ENCODE assay signal across 26 mouse cellular contexts in the genomic region with DNA sequence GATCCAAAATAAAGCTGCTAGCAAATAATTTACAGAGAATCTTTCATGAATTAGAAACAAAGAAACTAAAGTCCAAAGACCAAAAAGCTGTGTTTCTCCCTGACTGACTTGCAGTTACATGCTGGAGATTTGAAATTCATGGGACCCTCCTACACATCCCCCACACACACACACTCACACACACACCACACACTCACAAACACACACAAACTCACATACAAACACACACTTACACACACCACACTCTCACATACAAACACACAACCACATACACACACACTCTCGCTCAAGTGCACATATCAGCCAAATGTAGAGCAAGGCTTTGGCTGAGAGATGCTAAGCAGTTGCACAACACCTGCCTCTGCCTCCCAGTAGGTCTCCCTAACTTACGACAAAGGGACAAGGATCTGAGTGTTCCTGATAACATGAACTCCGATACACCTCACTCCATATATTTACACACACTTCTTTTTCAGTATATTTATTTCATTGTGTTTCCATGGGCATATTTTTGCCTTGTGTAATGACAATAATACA. TPM values are rescaled to one million over a fixed set of nuclear protein-coding genes. Genes with fewer than 3 reads are reported as not detected.
DNase-seq lines count a peak whose midpoint lies in the region; ATAC-seq and TF ChIP-seq lines count a peak whose summit lies in the region.
"Had no signal": no experiment of that assay in that cellular context is flagged by ENCODE, and none has a peak within 500 bp of the region (broad histone marks: within the 10 kb centered on the region; RNA-seq: fewer than 3 reads in every experiment).

No protein-coding gene starts in this region.

- no peak for TF ChIP-seq CTCF in liver, postnatal 0 days (IDR thresholded peaks at IDR 0.05; ENCODE audit: low read depth)

- no peaks in the 10 kb centered on the region for H3K36me3 ChIP-seq in liver, postnatal 0 days (replicated peaks; ENCODE audit: insufficient read depth, low read length)
- no peaks in the 10 kb centered on the region for H3K36me3 ChIP-seq in liver, embryonic 12.5 days
- H3K36me3 ChIP-seq: embryonic facial prominence, embryonic 12.5 days; embryonic facial prominence, embryonic 15.5 days; heart, embryonic 10.5 days; heart, embryonic 13.5 days had no signal

- peak overlapping the region; percentile 64 for H3K27ac ChIP-seq in liver, postnatal 0 days (ENCODE audit: low read depth)
- H3K27ac ChIP-seq in liver, embryonic 12.5 days = no peak overlapping the region
- H3K27ac ChIP-seq: embryonic facial prominence, embryonic 12.5 days; embryonic facial prominence, embryonic 15.5 days; heart, adult 2 months; heart, embryonic 10.5 days; heart, embryonic 13.5 days; hindbrain, embryonic 14.5 days had no signal

- no peak overlapping the region for H3K4me3 ChIP-seq in liver, postnatal 0 days (ENCODE audit: low read depth, low read length)
- no peak overlapping the region for H3K4me3 ChIP-seq in liver, embryonic 12.5 days
- H3K4me3 ChIP-seq: embryonic facial prominence, embryonic 12.5 days; embryonic facial prominence, embryonic 15.5 days; heart, adult 2 months; heart, embryonic 10.5 days; heart, embryonic 13.5 days had no signal

- H3K27me3 ChIP-seq in liver, postnatal 0 days (ENCODE audit: insufficient read depth, low read length) = no peaks in the 10 kb centered on the region
- no peaks in the 10 kb centered on the region for H3K27me3 ChIP-seq in liver, embryonic 12.5 days (replicated peaks)
- H3K27me3 ChIP-seq: embryonic facial prominence, embryonic 12.5 days; embryonic facial prominence, embryonic 15.5 days had no signal

- H3K9ac ChIP-seq in liver, postnatal 0 days (replicated peaks) = no peak overlapping the region
- no peak overlapping the region for H3K9ac ChIP-seq in liver, embryonic 12.5 days
- H3K9ac ChIP-seq: embryonic facial prominence, embryonic 12.5 days; embryonic facial prominence, embryonic 15.5 days; forebrain, postnatal 0 days; heart, embryonic 13.5 days; hindbrain, embryonic 14.5 days had no signal

- TF ChIP-seq EP300 in liver, postnatal 0 days (IDR thresholded peaks at IDR 0.05; ENCODE audit: low read depth) = no peak

- ATAC-seq in liver, postnatal 0 days = peak; percentile 29
- no peak for ATAC-seq in liver, embryonic 12.5 days
- ATAC-seq: CD4-positive, CD25-positive, alpha-beta regulatory T cell, adult 4 months; forebrain, embryonic 14.5 days; forebrain, postnatal 0 days had no signal

- peak overlapping the region; percentile 10; the same call in 1 of the 2 replicates for H3K4me2 ChIP-seq in liver, postnatal 0 days (ENCODE audit: low read depth, low read length)
- no peak overlapping the region for H3K4me2 ChIP-seq in liver, embryonic 12.5 days
- H3K4me2 ChIP-seq: embryonic facial prominence, embryonic 12.5 days; embryonic facial prominence, embryonic 15.5 days; heart, embryonic 13.5 days; hindbrain, embryonic 14.5 days had no signal

- H3K4me1 ChIP-seq in liver, postnatal 0 days (ENCODE audit: insufficient read depth) = 0 out of 2 replicates have a peak, but pooled peaks cover 2% of the 10 kb centered on the region
- no peaks in the 10 kb centered on the region for H3K4me1 ChIP-seq in liver, embryonic 12.5 days
- H3K4me1 ChIP-seq: embryonic facial prominence, embryonic 15.5 days had no signal

- DNase-seq in kidney, adult 11 months = peak; percentile 31
- DNase-seq in kidney, postnatal 10 days = no peak
- peak; percentile 74 for DNase-seq in kidney, adult 9 months
- DNase-seq in kidney, postnatal 4 days = no peak
- DNase-seq in liver, postnatal 0 days = no peak
- DNase-seq in B cell, adult 2 months = no peak
- DNase-seq: adrenal gland, adult 2 months; adrenal gland, postnatal 14 days; cerebellum, adult 11 months; cerebellum, adult 2 months; cerebellum, adult 9-11 months; cerebellum, postnatal 25 days; forebrain, postnatal 0 days; gastrocnemius, postnatal 10 days; gastrocnemius, postnatal 36 days; heart, adult 2 months; heart, postnatal 14 days; heart, postnatal 4 days had no signal

- no peaks in the 10 kb centered on the region for H3K9me3 ChIP-seq in liver, postnatal 0 days (ENCODE audit: low read length)
- no peaks in the 10 kb centered on the region for H3K9me3 ChIP-seq in liver, embryonic 12.5 days (replicated peaks)
- H3K9me3 ChIP-seq: embryonic facial prominence, embryonic 12.5 days; embryonic facial prominence, embryonic 15.5 days; heart, embryonic 10.5 days; heart, embryonic 13.5 days had no signal

- 56% methylated on average over 3 of the region's 3 CpGs for WGBS in liver, postnatal 0 days (ENCODE audit: insufficient replicate concordance)
- WGBS in liver, embryonic 12.5 days (ENCODE audit: insufficient replicate concordance) = 63% methylated on average over 3 of the region's 3 CpGs

RNA-seq across cellular contexts. Expression of gene Arhgap42, which starts 16.9 kb away (rescaled TPM):
- polyA plus RNA-seq in liver, postnatal 0 days (2015; fragmentation: Nextera tagmentation; extraction: Ambion mirVana) = 9.8 and 13.7 TPM in 2 replicates
- polyA plus RNA-seq in liver, embryonic 12.5 days (2016; fragmentation: Nextera tagmentation; extraction: Ambion mirVana) = 10.6 and 11.6 TPM in 2 replicates
- polyA plus RNA-seq: CD4-positive, CD25-positive, alpha-beta regulatory T cell, adult 4 months had no signal

Comparison
In these comparisons a context has a peak if more than half of its experiments do, and no peak if none do; other contexts are left out.
1. DNase-seq: peak in kidney, adult 11 months (single experiment) and kidney, adult 9 months (single experiment); none in kidney, postnatal 10 days (single experiment), kidney, postnatal 4 days (0 of 2), liver, postnatal 0 days (single experiment) and B cell, adult 2 months (0 of 2).